Mouse (Mus musculus) stomach, postnatal 0 days (tissue): Measurements from ENCODE around the gene Slc41a2.

Source experiments
- CTCF ChIP-seq: IDR thresholded peaks from 2 replicates; pipeline ENCODE4 v1.5.1; 2016; ENCODE audit warnings: antibody characterized with exemption, low read depth, mild to moderate bottlenecking, moderate library complexity
- EP300 ChIP-seq: optimal IDR thresholded peaks from 2 replicates; pipeline ENCODE3; 2016; ENCODE audit warnings: antibody characterized with exemption

GRCm38 (mm10) chr10:83374045-83374656 is 36.5 kb upstream of the Slc41a2 start:
- TF ChIP-seq CTCF (no peak), EP300 (no peak)
